Mouse (Mus musculus) lung, embryonic 16.5 days (tissue): ENCODE measurements at regions not wholly inside any gene's neighbourhood (a gene's known extent, or its start where the extent isn't known, plus 50 kb on each side); places are given as distances from the start of the nearest gene placed in this dataset.

ENCODE experiments used
- ATAC-seq: fragments of 200-750 bp; cut with Nextera tagmentation; 2 replicates; pipeline ENCODE4 v1.8.0; 2017; ENCODE audit warnings: low read depth, mild to moderate bottlenecking, moderate library complexity
- H3K27ac ChIP-seq: fragments of 300-500 bp; sonication (generic); 2 replicates; pipeline ENCODE4 v1.5.1; 2014; ENCODE audit warnings: mild to moderate bottlenecking, control low read depth, low read length
- H3K27me3 ChIP-seq: fragments of 300-500 bp; sonication (generic); 2 replicates; pipeline ENCODE4 v1.6.1; 2014; ENCODE audit warnings: low read depth, low read length, mixed read lengths; ENCODE audit not compliant: control insufficient read depth, insufficient read depth
- H3K36me3 ChIP-seq: fragments of 300-500 bp; sonication (generic); 2 replicates; pipeline ENCODE4 v1.6.1; 2014; ENCODE audit warnings: low read length; ENCODE audit not compliant: control insufficient read depth, insufficient read depth
- H3K4me1 ChIP-seq: fragments of 300-500 bp; sonication (generic); replicated peaks from 2 replicates; pipeline ENCODE4 v1.6.1; 2014; ENCODE audit warnings: low read length, mixed read lengths; ENCODE audit not compliant: control insufficient read depth, insufficient read depth
- H3K4me2 ChIP-seq: fragments of 300-500 bp; sonication (generic); 2 replicates; pipeline ENCODE4 v1.6.1; 2014; ENCODE audit warnings: low read depth, low read length, control low read depth
- H3K4me3 ChIP-seq: fragments of 300-500 bp; sonication (generic); 2 replicates; pipeline ENCODE4 v1.5.1; 2014; ENCODE audit warnings: mild to moderate bottlenecking, low read length, control low read depth
- H3K9ac ChIP-seq: fragments of 300-500 bp; sonication (generic); 2 replicates; pipeline ENCODE4 v1.6.1; 2014; ENCODE audit warnings: low read length, control low read depth
- H3K9me3 ChIP-seq: fragments of 300-500 bp; sonication (generic); 2 replicates; pipeline ENCODE4 v1.6.1; 2016; ENCODE audit warnings: low read length; ENCODE audit not compliant: control insufficient read depth
- WGBS: fragments of 180-500 bp; shearing (Covaris S2); extraction: QIAGEN DNeasy Blood & Tissue Kit; methylation state at CpG from one replicate; pipeline ENCODE4 v1.1.7; 2014; 5-methylcytosine and 5-hydroxymethylcytosine counted together

GRCm38 (mm10) chr12:58653222-58653621, 358.6 kb downstream of the Sec23a start:
- Histone ChIP-seq H3K36me3 (no peaks in the 10 kb centered on the region), H3K27ac (no peak overlapping the region), H3K9me3 (no peaks in the 10 kb centered on the region), H3K9ac (no peak overlapping the region), H3K4me1 (no peaks in the 10 kb centered on the region), H3K27me3 (no peaks in the 10 kb centered on the region), H3K4me3 (no peak overlapping the region), H3K4me2 (no peak overlapping the region)
- no peak for ATAC-seq
- WGBS, result 76% methylated on average over 6 of the region's 6 CpGs

GRCm38 (mm10) chr12:58652701-58653100, 359.1 kb downstream of the Sec23a start:
- Histone ChIP-seq H3K4me3 (no peak overlapping the region), H3K36me3 (no peaks in the 10 kb centered on the region), H3K27me3 (no peaks in the 10 kb centered on the region), H3K9ac (no peak overlapping the region), H3K9me3 (no peaks in the 10 kb centered on the region), H3K4me1 (no peaks in the 10 kb centered on the region), H3K27ac (no peak overlapping the region), H3K4me2 (no peak overlapping the region)
- ATAC-seq, result no peak
- WGBS, result 88% methylated on average over 4 of the region's 4 CpGs

- Histone ChIP-seq H3K27me3 (no peaks in the 10 kb centered on the region), H3K36me3 (no peaks in the 10 kb centered on the region), H3K4me3 (no peak overlapping the region), H3K4me1 (no peaks in the 10 kb centered on the region), H3K9me3 (no peaks in the 10 kb centered on the region), H3K9ac (no peak overlapping the region), H3K27ac (no peak overlapping the region), H3K4me2 (no peak overlapping the region)
- ATAC-seq, result no peak
- 15% methylated on average over 4 of the region's 4 CpGs for WGBS
Observed at GRCm38 (mm10) chr12:58648322-58648721, 363.5 kb downstream of the Sec23a start.

DNA sequence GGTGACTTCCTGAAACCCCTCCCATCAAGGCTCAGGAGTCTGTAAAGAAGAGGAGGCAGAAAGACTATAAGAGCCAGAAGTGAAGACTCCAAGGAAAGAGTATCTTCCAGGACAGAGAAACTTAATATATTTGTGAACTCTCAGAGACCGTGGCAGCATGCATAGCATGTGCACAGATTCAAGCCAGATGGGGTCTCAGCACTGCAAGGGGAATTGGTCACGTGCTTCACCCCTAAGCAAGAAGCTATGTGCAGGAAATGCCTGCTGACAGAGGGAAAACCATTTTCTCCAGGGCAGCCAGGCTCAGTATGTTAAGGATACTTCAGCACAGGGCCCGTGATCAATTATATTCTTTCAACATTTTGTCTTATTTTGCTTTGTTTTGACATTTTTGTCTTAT, 368.0 kb downstream of the Sec23a start:
- Histone ChIP-seq H3K4me2 (no peak overlapping the region), H3K9me3 (no peaks in the 10 kb centered on the region), H3K27me3 (no peaks in the 10 kb centered on the region), H3K27ac (no peak overlapping the region), H3K4me1 (no peaks in the 10 kb centered on the region), H3K36me3 (no peaks in the 10 kb centered on the region), H3K4me3 (no peak overlapping the region), H3K9ac (no peak overlapping the region)
- no peak for ATAC-seq
- 57% methylated on average over 3 of the region's 3 CpGs for WGBS

GRCm38 (mm10) chr12:58639478-58639877, 370.4 kb upstream of the Clec14a start:
- WGBS, result 67% methylated on average over 1 of the region's 1 CpGs
- no peak overlapping the region for H3K27ac ChIP-seq
- H3K4me3 ChIP-seq, result no peak overlapping the region
- no peaks in the 10 kb centered on the region for H3K4me1 ChIP-seq
- no peaks in the 10 kb centered on the region for H3K9me3 ChIP-seq
- H3K36me3 ChIP-seq, result no peaks in the 10 kb centered on the region
- no peak overlapping the region for H3K9ac ChIP-seq
- no peak for ATAC-seq
- H3K27me3 ChIP-seq, result no peaks in the 10 kb centered on the region
- no peak overlapping the region for H3K4me2 ChIP-seq

DNA sequence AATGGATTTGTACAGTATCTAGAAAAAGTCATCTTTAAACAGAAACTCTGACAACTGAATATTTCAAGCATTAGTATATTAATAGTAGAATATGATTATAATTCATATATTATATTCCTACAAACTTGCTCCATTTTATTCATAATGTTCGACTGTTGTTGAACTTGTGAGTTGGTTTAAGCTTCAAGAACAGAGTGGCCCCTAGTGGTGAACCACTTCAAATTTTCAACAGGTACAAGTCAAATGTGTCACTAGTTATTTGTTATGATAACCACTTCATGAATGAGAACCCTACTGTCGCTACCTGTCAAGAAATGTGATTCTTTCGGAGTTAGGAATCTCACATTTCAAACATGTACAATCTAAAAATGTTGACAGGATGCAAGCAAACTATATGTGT, 369.2 kb upstream of the Clec14a start:
- Histone ChIP-seq H3K27me3 (no peaks in the 10 kb centered on the region), H3K4me3 (no peak overlapping the region), H3K4me1 (no peaks in the 10 kb centered on the region), H3K27ac (no peak overlapping the region), H3K4me2 (no peak overlapping the region), H3K9me3 (no peaks in the 10 kb centered on the region), H3K9ac (no peak overlapping the region), H3K36me3 (no peaks in the 10 kb centered on the region)
- ATAC-seq, result no peak
- WGBS, result 49% methylated on average over 3 of the region's 3 CpGs

GRCm38 (mm10) chr12:58632529-58632928, 363.4 kb upstream of the Clec14a start:
- Histone ChIP-seq H3K4me3 (no peak overlapping the region), H3K4me2 (no peak overlapping the region), H3K4me1 (no peaks in the 10 kb centered on the region), H3K9ac (no peak overlapping the region), H3K9me3 (no peaks in the 10 kb centered on the region), H3K36me3 (no peaks in the 10 kb centered on the region), H3K27me3 (no peaks in the 10 kb centered on the region), H3K27ac (no peak overlapping the region)
- 94% methylated on average over 3 of the region's 3 CpGs for WGBS
- ATAC-seq, result no peak

GRCm38 (mm10) chr12:58628817-58629216, 359.7 kb upstream of the Clec14a start:
- H3K9me3 ChIP-seq, result no peaks in the 10 kb centered on the region
- H3K4me2 ChIP-seq, result no peak overlapping the region
- H3K27ac ChIP-seq, result no peak overlapping the region
- H3K4me1 ChIP-seq, result no peaks in the 10 kb centered on the region
- no peak overlapping the region for H3K9ac ChIP-seq
- 64% methylated on average over 5 of the region's 5 CpGs for WGBS
- ATAC-seq, result no peak
- H3K36me3 ChIP-seq, result no peaks in the 10 kb centered on the region
- no peaks in the 10 kb centered on the region for H3K27me3 ChIP-seq
- no peak overlapping the region for H3K4me3 ChIP-seq

GRCm38 (mm10) chr12:58625144-58625543, 356.1 kb upstream of the Clec14a start:
- Histone ChIP-seq H3K9ac (no peak overlapping the region), H3K4me3 (no peak overlapping the region), H3K4me1 (no peaks in the 10 kb centered on the region), H3K9me3 (no peaks in the 10 kb centered on the region), H3K27ac (no peak overlapping the region), H3K4me2 (no peak overlapping the region), H3K27me3 (no peaks in the 10 kb centered on the region), H3K36me3 (no peaks in the 10 kb centered on the region)
- WGBS, result 62% methylated on average over 2 of the region's 2 CpGs
- ATAC-seq, result no peak
